8 mouse cellular contexts compared by ENCODE assay signal in genomic region chr2:113757525-113758310, GRCm38 (mm10). TPM values are rescaled to one million over a fixed set of nuclear protein-coding genes. Genes with fewer than 3 reads are reported as not detected.
DNase-seq lines count a peak whose midpoint lies in the region; ATAC-seq and TF ChIP-seq lines count a peak whose summit lies in the region.

No protein-coding gene starts in this region.

- H3K4me1 ChIP-seq in kidney, adult 2 months (ENCODE audit: control insufficient read depth, insufficient read depth, low read length): no peaks in the 10 kb centered on the region
- H3K4me1 ChIP-seq in heart, embryonic 15.5 days (replicated peaks): peaks cover 23% of the 10 kb centered on the region
- H3K4me1 ChIP-seq in limb, embryonic 10.5 days: peaks cover 30% of the 10 kb centered on the region
- peaks cover 7% of the 10 kb centered on the region for H3K4me1 ChIP-seq in neural tube, embryonic 14.5 days (ENCODE audit: control insufficient read depth, insufficient read depth, low read length)

- H3K9ac ChIP-seq in heart, embryonic 15.5 days: 0 out of 2 replicates have a peak overlapping the region, but pooled peaks have one; percentile 21
- H3K9ac ChIP-seq in neural tube, embryonic 14.5 days (replicated peaks; ENCODE audit: low read depth, low read length): peak overlapping the region; percentile 59

- no peak for TF ChIP-seq POLR2A in kidney, adult 2 months (IDR thresholded peaks at IDR 0.05; ENCODE audit: low read depth, low read length)

- no peaks in the 10 kb centered on the region for H3K36me3 ChIP-seq in kidney, adult 2 months (ENCODE audit: control insufficient read depth, insufficient read depth, low read length)
- H3K36me3 ChIP-seq in heart, embryonic 15.5 days: no peaks in the 10 kb centered on the region
- no peaks in the 10 kb centered on the region for H3K36me3 ChIP-seq in limb, embryonic 10.5 days
- H3K36me3 ChIP-seq in neural tube, embryonic 14.5 days (ENCODE audit: control insufficient read depth, insufficient read depth, low read length): no peaks in the 10 kb centered on the region

- no peak for ATAC-seq in heart, embryonic 15.5 days (replicated peaks; ENCODE audit: insufficient number of reproducible peaks, insufficient read depth, low FRiP score, low read depth)
- ATAC-seq in neural tube, embryonic 14.5 days (ENCODE audit: low read depth): peak; percentile 76

- no peaks in the 10 kb centered on the region; the same call in 1 of the 2 replicates for H3K27me3 ChIP-seq in kidney, adult 2 months (replicated peaks; ENCODE audit: control insufficient read depth, insufficient read depth, low read length)
- peaks cover 57% of the 10 kb centered on the region for H3K27me3 ChIP-seq in heart, embryonic 15.5 days
- H3K27me3 ChIP-seq in limb, embryonic 10.5 days (ENCODE audit: low read depth, poor library complexity, severe bottlenecking): peaks cover 46% of the 10 kb centered on the region
- peaks cover 9% of the 10 kb centered on the region for H3K27me3 ChIP-seq in neural tube, embryonic 14.5 days (ENCODE audit: control insufficient read depth, insufficient read depth, low read length)

- no peak overlapping the region for H3K4me3 ChIP-seq in kidney, adult 2 months (ENCODE audit: insufficient read depth, low read depth, low read length)
- H3K4me3 ChIP-seq in heart, embryonic 15.5 days: peak overlapping the region; percentile 46
- H3K4me3 ChIP-seq in limb, embryonic 10.5 days: peak overlapping the region; percentile 70
- H3K4me3 ChIP-seq in neural tube, embryonic 14.5 days (ENCODE audit: low read depth, low read length): peak overlapping the region; percentile 55

- WGBS in kidney, adult 2 months: 2% methylated on average over 47 of the region's 47 CpGs
- WGBS in heart, embryonic 15.5 days: under 1% methylated on average over 47 of the region's 47 CpGs
- WGBS in limb, embryonic 10.5 days: under 1% methylated on average over 47 of the region's 47 CpGs
- under 1% methylated on average over 47 of the region's 47 CpGs for WGBS in neural tube, embryonic 14.5 days

- H3K27ac ChIP-seq in kidney, adult 2 months (ENCODE audit: insufficient read depth, low read depth, low read length): no peak overlapping the region
- no peak overlapping the region for H3K27ac ChIP-seq in heart, embryonic 15.5 days
- H3K27ac ChIP-seq in limb, embryonic 10.5 days: peak overlapping the region; percentile 87
- no peak overlapping the region for H3K27ac ChIP-seq in neural tube, embryonic 14.5 days (ENCODE audit: low read depth, low read length)

- TF ChIP-seq CTCF in kidney, adult 2 months (conservative IDR thresholded peaks at IDR 0.05; ENCODE audit: insufficient read depth, insufficient read length, low read depth, low read length): no peak

- H3K9me3 ChIP-seq in heart, embryonic 15.5 days (replicated peaks): no peaks in the 10 kb centered on the region
- H3K9me3 ChIP-seq in limb, embryonic 10.5 days (replicated peaks): no peaks in the 10 kb centered on the region
- H3K9me3 ChIP-seq in neural tube, embryonic 14.5 days (ENCODE audit: control insufficient read depth, low read length): no peaks in the 10 kb centered on the region

- H3K4me2 ChIP-seq in heart, embryonic 15.5 days: peak overlapping the region; percentile 80
- peak overlapping the region; percentile 96 for H3K4me2 ChIP-seq in neural tube, embryonic 14.5 days (ENCODE audit: low read depth, low read length)

- peak; percentile 3 for DNase-seq in kidney, adult 2 months
- no peak for DNase-seq in kidney, adult 9 months
- peak; percentile 23 to 30 for DNase-seq in cerebellum, postnatal 36 days
- DNase-seq in limb, embryonic 10.5 days (ENCODE audit: low spot score): peak; percentile 77
- no peak for DNase-seq in thymus, postnatal 14 days
- DNase-seq in testis, postnatal 10 days (ENCODE audit: low spot score): no peak

RNA-seq across cellular contexts. Expression of gene Grem1, which starts 0.7 kb away (rescaled TPM):
- 0.04 and 0.38 TPM in 2 replicates for polyA plus RNA-seq in kidney, adult 2 months (2012; rRNA removed)
- polyA plus RNA-seq in heart, embryonic 15.5 days (2015; fragmentation: Nextera tagmentation; extraction: Ambion mirVana): 0.09 and 0.15 TPM in 2 replicates
- 7.2 and 10.2 TPM in 2 replicates for polyA plus RNA-seq in limb, embryonic 10.5 days (2016; fragmentation: Nextera tagmentation; extraction: Ambion mirVana)
- 2.3 and 2.8 TPM in 2 replicates for polyA plus RNA-seq in neural tube, embryonic 14.5 days (2014; fragmentation: Nextera tagmentation; extraction: Ambion mirVana)

Comparison
In these comparisons a context has a peak if more than half of its experiments do, and no peak if none do; other contexts are left out.
1. DNase-seq: peak in kidney, adult 2 months (single experiment), cerebellum, postnatal 36 days (2 of 2) and limb, embryonic 10.5 days (single experiment); none in kidney, adult 9 months (single experiment), thymus, postnatal 14 days (single experiment) and testis, postnatal 10 days (single experiment).